Mouse (Mus musculus): ENCODE data around the gene Slc15a2. TPM values are rescaled to one million over a fixed set of nuclear protein-coding genes. Genes with fewer than 3 reads are reported as not detected.

The Slc15a2 gene
- polyA plus RNA-seq, 1 experiment: 7.1 TPM

DNA sequence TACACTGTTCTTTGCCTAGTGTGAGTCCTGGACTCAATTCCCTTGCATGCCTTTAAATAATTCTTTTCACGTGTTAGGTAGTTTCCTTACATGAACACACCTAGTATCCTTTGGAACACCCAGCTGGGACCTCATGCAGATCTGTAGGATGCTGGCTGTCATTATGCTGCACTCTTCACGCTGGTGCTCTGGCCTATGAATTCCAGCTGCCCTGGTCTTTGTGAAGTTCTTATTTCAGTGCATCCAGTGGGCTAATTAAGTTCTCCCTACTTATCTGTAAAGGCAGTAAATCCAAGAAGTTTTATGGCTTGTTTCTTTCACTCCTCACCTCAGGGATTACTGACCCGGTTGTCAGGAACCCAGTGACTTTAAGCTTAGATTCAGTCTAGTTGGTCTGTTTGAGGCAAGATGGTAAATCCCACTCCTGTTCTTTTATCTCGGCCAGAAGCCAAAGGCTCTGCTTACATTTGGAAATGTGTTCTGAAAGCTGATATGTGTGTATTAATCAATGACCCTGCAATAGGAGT lies 45.3 kb downstream of the Slc15a2 start:
- Histone ChIP-seq H3K27me3 (ENCODE audit: control insufficient read depth, insufficient read depth, low read length) (no peaks in the 10 kb centered on the region), H3K36me3 (ENCODE audit: control insufficient read depth, insufficient read depth, low read length) (no peaks in the 10 kb centered on the region), H3K27ac (ENCODE audit: control insufficient read depth, insufficient read depth, low read length) (no peak overlapping the region), H3K4me1 (replicated peaks; ENCODE audit: control insufficient read depth, insufficient read depth, low read length) (no peaks in the 10 kb centered on the region), H3K4me3 (ENCODE audit: control insufficient read depth, insufficient read depth, low read length) (no peak overlapping the region)
- 84% methylated on average over 4 of the region's 4 CpGs for WGBS
- no peak for DNase-seq
- TF ChIP-seq POLR2A (IDR thresholded peaks at IDR 0.05; ENCODE audit: control insufficient read depth, extremely low read depth, insufficient read depth, low read length, poor library complexity) (no peak), CTCF (IDR thresholded peaks at IDR 0.05; ENCODE audit: borderline replicate concordance, control insufficient read depth, extremely low read depth, insufficient read depth, low read length, poor library complexity) (no peak)

DNA sequence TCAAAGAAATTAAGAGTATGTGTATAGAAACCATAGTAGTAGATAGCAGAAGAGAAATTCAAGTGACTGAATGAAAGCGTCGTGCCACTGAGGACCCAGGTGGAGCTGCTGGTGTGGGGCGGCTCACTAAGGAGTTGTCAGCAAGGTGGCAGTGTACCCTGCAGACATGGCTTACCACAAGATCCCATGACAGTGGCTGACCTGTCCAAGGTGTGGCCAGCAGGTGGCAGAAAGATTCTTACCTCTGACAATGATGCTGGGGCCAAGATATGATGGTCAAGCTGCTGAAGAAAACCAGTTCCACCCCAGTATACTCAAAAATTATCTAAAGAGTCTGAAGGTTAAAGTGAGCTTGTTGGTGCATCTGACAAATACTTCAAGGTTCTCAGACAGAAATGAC lies 49.3 kb downstream of the Slc15a2 start:
- TF ChIP-seq POLR2A (IDR thresholded peaks at IDR 0.05; ENCODE audit: control insufficient read depth, extremely low read depth, insufficient read depth, low read length, poor library complexity): no peak
- no peak for TF ChIP-seq CTCF (IDR thresholded peaks at IDR 0.05; ENCODE audit: borderline replicate concordance, control insufficient read depth, extremely low read depth, insufficient read depth, low read length, poor library complexity)
- 89% methylated on average over 3 of the region's 3 CpGs for WGBS
- no peak for DNase-seq
- no peaks in the 10 kb centered on the region for H3K27me3 ChIP-seq (ENCODE audit: control insufficient read depth, insufficient read depth, low read length)
- H3K27ac ChIP-seq (ENCODE audit: control insufficient read depth, insufficient read depth, low read length): no peak overlapping the region
- H3K36me3 ChIP-seq (ENCODE audit: control insufficient read depth, insufficient read depth, low read length): no peaks in the 10 kb centered on the region
- H3K4me1 ChIP-seq (replicated peaks; ENCODE audit: control insufficient read depth, insufficient read depth, low read length): no peaks in the 10 kb centered on the region
- H3K4me3 ChIP-seq (ENCODE audit: control insufficient read depth, insufficient read depth, low read length): no peak overlapping the region

DNA sequence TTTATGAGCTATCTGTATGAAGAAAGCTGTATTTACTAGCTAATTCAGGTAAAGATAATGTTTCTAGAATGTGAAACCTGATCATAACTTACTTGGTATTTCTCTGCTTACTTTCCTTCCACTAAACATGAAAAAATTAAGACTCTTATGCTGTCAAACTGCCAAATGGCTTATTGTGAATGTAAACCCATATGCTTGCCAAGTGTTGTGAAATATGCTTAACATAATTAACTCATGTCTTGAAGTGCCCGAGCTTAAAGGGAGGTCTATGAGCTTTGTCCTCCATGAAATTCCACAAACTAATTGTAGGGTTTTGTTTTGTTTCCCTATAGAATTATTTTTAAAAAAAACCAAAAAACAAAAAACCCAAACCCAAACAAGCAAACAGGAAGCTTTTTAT lies 50.9 kb downstream of the Slc15a2 start:
- no peak for TF ChIP-seq CTCF (IDR thresholded peaks at IDR 0.05; ENCODE audit: borderline replicate concordance, control insufficient read depth, extremely low read depth, insufficient read depth, low read length, poor library complexity)
- no peak for TF ChIP-seq POLR2A (IDR thresholded peaks at IDR 0.05; ENCODE audit: control insufficient read depth, extremely low read depth, insufficient read depth, low read length, poor library complexity)
- Histone ChIP-seq H3K4me1 (replicated peaks; ENCODE audit: control insufficient read depth, insufficient read depth, low read length) (no peaks in the 10 kb centered on the region), H3K36me3 (ENCODE audit: control insufficient read depth, insufficient read depth, low read length) (no peaks in the 10 kb centered on the region), H3K27ac (ENCODE audit: control insufficient read depth, insufficient read depth, low read length) (no peak overlapping the region), H3K27me3 (ENCODE audit: control insufficient read depth, insufficient read depth, low read length) (no peaks in the 10 kb centered on the region), H3K4me3 (ENCODE audit: control insufficient read depth, insufficient read depth, low read length) (no peak overlapping the region)
- no peak for DNase-seq
- WGBS: 94% methylated on average over 1 of the region's 1 CpGs

DNA sequence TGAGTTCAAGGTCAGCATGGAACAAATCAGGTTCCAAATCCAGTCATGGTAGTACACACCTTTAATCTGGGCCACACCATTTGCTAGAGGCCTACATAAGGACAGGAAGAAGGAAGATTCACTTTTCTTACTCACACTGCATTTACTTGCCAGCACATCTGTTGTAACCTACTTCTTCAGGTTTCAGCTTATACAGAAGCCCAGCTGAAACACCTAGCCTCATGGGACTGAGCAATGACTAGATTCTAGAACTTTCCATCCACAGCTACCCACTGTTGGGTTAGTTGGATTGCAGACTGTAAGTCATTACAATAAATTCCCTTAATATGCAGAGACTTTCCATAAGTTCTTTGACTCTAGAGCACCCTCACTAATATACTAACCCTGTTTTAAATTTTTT lies 52.2 kb downstream of the Slc15a2 start:
- no peak for DNase-seq
- Histone ChIP-seq H3K27ac (ENCODE audit: control insufficient read depth, insufficient read depth, low read length) (no peak overlapping the region), H3K4me1 (replicated peaks; ENCODE audit: control insufficient read depth, insufficient read depth, low read length) (no peaks in the 10 kb centered on the region)

DNA sequence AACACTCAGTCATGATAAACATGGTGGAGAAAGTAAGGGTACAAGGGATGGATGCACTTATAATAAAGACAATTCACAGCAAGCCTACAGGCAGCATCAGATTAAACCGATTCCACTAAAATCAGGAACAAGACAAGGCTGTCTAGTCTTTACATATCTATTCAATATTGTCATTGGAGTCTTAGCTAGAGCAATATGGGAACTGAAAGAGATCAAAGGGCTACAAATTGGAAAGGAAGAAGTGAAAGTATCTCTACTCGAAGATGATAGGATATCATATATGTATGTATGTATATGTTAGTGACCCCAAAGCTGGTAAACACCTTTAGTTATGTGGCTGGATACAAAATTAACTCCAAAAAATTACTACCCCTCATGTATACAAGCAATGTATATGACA lies 55.8 kb downstream of the Slc15a2 start:
- Histone ChIP-seq H3K27ac (ENCODE audit: control insufficient read depth, insufficient read depth, low read length) (no peak overlapping the region), H3K4me3 (ENCODE audit: control insufficient read depth, insufficient read depth, low read length) (no peak overlapping the region), H3K27me3 (ENCODE audit: control insufficient read depth, insufficient read depth, low read length) (no peaks in the 10 kb centered on the region), H3K36me3 (ENCODE audit: control insufficient read depth, insufficient read depth, low read length) (no peaks in the 10 kb centered on the region), H3K4me1 (replicated peaks; ENCODE audit: control insufficient read depth, insufficient read depth, low read length) (no peaks in the 10 kb centered on the region)
- no peak for DNase-seq
- WGBS: 71% methylated on average over 2 of the region's 2 CpGs
- TF ChIP-seq POLR2A (IDR thresholded peaks at IDR 0.05; ENCODE audit: control insufficient read depth, extremely low read depth, insufficient read depth, low read length, poor library complexity) (no peak), CTCF (IDR thresholded peaks at IDR 0.05; ENCODE audit: borderline replicate concordance, control insufficient read depth, extremely low read depth, insufficient read depth, low read length, poor library complexity) (no peak)

More for the DNA sequence above, 52.2 kb downstream of the Slc15a2 start:
- no peaks in the 10 kb centered on the region for H3K36me3 ChIP-seq (ENCODE audit: control insufficient read depth, insufficient read depth, low read length)
- no peak for TF ChIP-seq CTCF (IDR thresholded peaks at IDR 0.05; ENCODE audit: borderline replicate concordance, control insufficient read depth, extremely low read depth, insufficient read depth, low read length, poor library complexity)
- TF ChIP-seq POLR2A (IDR thresholded peaks at IDR 0.05; ENCODE audit: control insufficient read depth, extremely low read depth, insufficient read depth, low read length, poor library complexity): no peak
- H3K4me3 ChIP-seq (ENCODE audit: control insufficient read depth, insufficient read depth, low read length): no peak overlapping the region
- H3K27me3 ChIP-seq (ENCODE audit: control insufficient read depth, insufficient read depth, low read length): no peaks in the 10 kb centered on the region

DNA sequence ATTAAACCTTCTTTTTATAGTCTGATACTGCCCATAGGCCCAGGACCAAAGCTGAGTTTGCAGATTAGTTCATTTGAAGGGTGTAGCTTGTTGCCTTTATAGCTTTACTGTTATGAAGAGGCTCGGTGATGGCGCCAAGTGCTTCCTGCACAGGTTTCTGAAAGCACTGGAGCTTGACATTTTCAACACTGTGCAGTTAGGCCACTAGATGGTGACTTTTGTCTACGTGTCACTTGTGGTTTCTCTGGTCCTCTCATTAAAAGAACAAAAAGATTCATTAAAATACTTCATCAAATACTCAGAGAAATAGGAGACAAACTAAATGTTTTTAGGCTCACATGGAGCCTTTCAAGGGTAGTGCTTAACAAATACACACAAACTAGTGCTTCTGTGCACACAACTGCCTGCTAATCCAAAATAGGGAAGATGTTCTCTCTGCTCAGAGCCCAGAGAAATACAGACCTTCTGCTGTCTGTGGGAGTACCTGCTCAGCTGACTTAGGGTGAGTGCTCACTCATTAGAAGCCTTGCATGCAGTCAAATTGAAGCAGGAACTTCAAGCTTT lies 60.8 kb downstream of the Slc15a2 start:
- Histone ChIP-seq H3K4me1 (replicated peaks; ENCODE audit: control insufficient read depth, insufficient read depth, low read length) (no peaks in the 10 kb centered on the region), H3K36me3 (ENCODE audit: control insufficient read depth, insufficient read depth, low read length) (no peaks in the 10 kb centered on the region), H3K27ac (ENCODE audit: control insufficient read depth, insufficient read depth, low read length) (no peak overlapping the region), H3K27me3 (ENCODE audit: control insufficient read depth, insufficient read depth, low read length) (no peaks in the 10 kb centered on the region), H3K4me3 (ENCODE audit: control insufficient read depth, insufficient read depth, low read length) (no peak overlapping the region)
- WGBS: 11% methylated on average over 3 of the region's 3 CpGs
- DNase-seq: no peak
- TF ChIP-seq CTCF (IDR thresholded peaks at IDR 0.05; ENCODE audit: borderline replicate concordance, control insufficient read depth, extremely low read depth, insufficient read depth, low read length, poor library complexity) (no peak), POLR2A (IDR thresholded peaks at IDR 0.05; ENCODE audit: control insufficient read depth, extremely low read depth, insufficient read depth, low read length, poor library complexity) (no peak)

DNA sequence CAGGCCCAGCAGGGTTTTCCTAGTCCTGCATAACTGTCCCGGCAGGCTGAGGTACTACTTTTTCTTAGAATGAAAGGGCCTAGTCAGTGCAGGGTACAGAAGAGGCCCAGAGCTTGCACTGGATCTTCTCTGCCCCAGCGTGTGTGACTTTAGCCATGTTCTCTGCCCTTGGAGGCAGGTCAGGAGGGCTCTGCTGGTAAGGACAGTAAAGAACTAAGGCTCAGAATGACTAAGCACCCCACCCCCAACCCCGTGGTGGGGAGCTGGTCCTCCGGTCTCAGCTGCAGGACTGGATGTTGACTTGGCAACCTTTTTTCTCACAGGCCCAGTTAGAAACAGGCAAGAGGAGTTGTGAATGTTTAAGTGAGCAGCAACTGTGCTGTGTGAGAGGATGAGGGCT lies 62.0 kb downstream of the Slc15a2 start:
- no peaks in the 10 kb centered on the region for H3K4me1 ChIP-seq (replicated peaks; ENCODE audit: control insufficient read depth, insufficient read depth, low read length)
- 65% methylated on average over 4 of the region's 4 CpGs for WGBS
- no peaks in the 10 kb centered on the region for H3K27me3 ChIP-seq (ENCODE audit: control insufficient read depth, insufficient read depth, low read length)
- no peak overlapping the region for H3K4me3 ChIP-seq (ENCODE audit: control insufficient read depth, insufficient read depth, low read length)
- TF ChIP-seq CTCF (IDR thresholded peaks at IDR 0.05; ENCODE audit: borderline replicate concordance, control insufficient read depth, extremely low read depth, insufficient read depth, low read length, poor library complexity) (no peak), POLR2A (IDR thresholded peaks at IDR 0.05; ENCODE audit: control insufficient read depth, extremely low read depth, insufficient read depth, low read length, poor library complexity) (no peak)
- no peak for DNase-seq
- H3K27ac ChIP-seq (ENCODE audit: control insufficient read depth, insufficient read depth, low read length): no peak overlapping the region
- H3K36me3 ChIP-seq (ENCODE audit: control insufficient read depth, insufficient read depth, low read length): no peaks in the 10 kb centered on the region

All from thymus, adult 2 months (tissue).